Mouse (Mus musculus) T-helper 1 cell (primary cell): ENCODE data around the gene Cacna1i.

Source experiments
- in situ Hi-C: fragments of 300-600 bp; cut with MboI, MseI; formaldehyde crosslinking; loops from one replicate; pipeline ENCODE4 v1.15.1; 2025; ENCODE audit warnings: high pct_unique_total_duplicates

The Cacna1i gene

GRCm38 (mm10) chr15:80401387-80401898, 114.4 kb downstream of the Cacna1i start:
- in situ Hi-C loops = no loop called here

DNA sequence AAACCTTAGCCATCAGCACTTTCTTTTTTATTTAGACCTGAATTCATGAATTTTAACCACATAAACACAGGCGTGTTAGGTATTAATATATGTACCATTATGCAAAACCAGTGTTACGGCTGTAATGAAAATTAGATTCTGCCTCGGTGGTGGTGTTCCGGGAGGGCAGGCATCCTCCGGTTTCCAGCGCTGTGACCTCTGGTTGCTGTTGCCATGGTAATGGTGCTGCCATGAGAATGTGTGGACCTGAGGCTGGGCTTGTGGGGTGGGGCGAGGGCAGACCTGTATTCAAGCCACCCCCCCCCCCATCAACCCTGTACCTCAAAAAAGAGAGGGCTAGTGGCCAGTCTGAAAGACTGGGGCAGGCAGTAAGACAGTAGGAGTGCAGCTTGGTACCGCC, 114.9 kb downstream of the Cacna1i start:
- in situ Hi-C loops = no loop called here

- in situ Hi-C loops = no loop called here
Measured at GRCm38 (mm10) chr15:80407873-80408272, 120.8 kb downstream of the Cacna1i start.

GRCm38 (mm10) chr15:80410661-80411060, 123.6 kb downstream of the Cacna1i start:
- in situ Hi-C loops = no loop called here

- in situ Hi-C loops = no loop called here
Measured at GRCm38 (mm10) chr15:80413070-80413469, 126.0 kb downstream of the Cacna1i start.

GRCm38 (mm10) chr15:80413988-80414721, 127.1 kb downstream of the Cacna1i start:
- in situ Hi-C loops = no loop called here

DNA sequence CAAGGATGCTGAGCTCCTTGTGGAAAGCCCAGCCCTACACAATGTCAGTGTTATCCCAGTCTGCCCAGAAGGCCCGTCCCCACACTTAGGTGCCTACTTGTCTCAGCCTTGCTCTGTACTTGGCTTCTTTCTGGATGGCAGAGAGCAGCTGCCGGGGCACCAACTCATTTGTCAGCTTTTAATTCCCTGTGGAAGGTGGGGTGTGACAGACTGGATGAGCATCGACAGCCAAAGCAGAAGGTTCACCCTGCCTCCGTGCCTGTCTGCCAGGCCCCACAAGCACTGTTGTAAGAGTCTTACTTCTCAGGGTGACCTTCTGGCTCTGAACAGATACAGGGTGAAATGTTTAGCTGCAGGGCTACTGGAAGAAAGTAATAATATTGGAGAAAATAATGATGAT, 128.1 kb downstream of the Cacna1i start:
- in situ Hi-C loops = loop anchor here (5.0 kb wide), 1 partner anchor 68 kb away; no protein-coding TSS in a partner anchor

- in situ Hi-C loops = loop anchor here (5.0 kb wide), 1 partner anchor 70 kb away; no protein-coding TSS in a partner anchor
Measured at GRCm38 (mm10) chr15:80417066-80417465, 130.0 kb downstream of the Cacna1i start.

GRCm38 (mm10) chr15:80418146-80418545, 131.1 kb downstream of the Cacna1i start:
- in situ Hi-C loops = loop anchor here (5.0 kb wide), 1 partner anchor 71 kb away; no protein-coding TSS in a partner anchor

DNA sequence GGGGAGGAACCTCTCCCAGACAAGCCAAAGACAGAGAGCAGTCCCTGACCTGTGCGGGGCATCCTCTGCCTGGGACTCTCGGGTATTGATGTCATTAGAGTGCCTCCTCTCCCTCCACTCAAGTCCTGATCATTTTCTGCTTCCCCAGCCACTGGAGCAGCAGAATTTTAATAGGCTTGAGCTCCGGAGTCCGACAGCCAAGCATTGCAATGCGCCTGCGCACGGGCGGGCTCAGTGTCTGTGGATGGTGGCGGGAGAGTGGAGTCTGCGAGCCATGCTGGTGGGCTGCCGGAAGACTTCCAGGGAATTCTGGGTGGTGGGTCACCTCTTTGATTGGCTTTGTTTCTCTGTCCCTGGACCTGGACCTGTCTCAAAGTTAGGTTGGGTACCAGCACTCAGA, 143.3 kb downstream of the Cacna1i start:
- in situ Hi-C loops = no loop called here

GRCm38 (mm10) chr15:80436961-80437360, 149.9 kb downstream of the Cacna1i start:
- in situ Hi-C loops = no loop called here

GRCm38 (mm10) chr15:80437996-80438395, 151.0 kb downstream of the Cacna1i start:
- in situ Hi-C loops = no loop called here

DNA sequence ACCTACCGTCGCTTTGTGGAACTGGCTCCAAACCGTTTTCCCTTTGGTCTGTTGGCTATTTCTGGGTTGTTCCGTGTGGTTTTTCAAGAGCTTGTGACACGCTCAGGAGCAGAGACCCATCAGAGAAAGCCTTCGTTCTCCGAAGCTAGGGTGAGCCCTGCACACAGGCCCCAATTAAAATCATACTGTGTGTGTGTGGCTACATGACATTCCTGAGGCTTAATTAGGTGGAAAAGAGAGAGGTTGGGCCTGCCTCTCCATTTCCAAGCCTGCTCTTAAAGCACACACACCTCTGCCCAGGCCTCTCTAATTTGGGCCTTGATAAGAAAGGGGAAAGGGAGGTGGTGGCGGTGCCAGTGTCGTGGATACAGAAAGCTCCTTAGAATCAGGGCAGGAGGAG, 151.4 kb downstream of the Cacna1i start:
- in situ Hi-C loops = no loop called here

GRCm38 (mm10) chr15:80440195-80440594, 153.2 kb downstream of the Cacna1i start:
- in situ Hi-C loops = no loop called here

DNA sequence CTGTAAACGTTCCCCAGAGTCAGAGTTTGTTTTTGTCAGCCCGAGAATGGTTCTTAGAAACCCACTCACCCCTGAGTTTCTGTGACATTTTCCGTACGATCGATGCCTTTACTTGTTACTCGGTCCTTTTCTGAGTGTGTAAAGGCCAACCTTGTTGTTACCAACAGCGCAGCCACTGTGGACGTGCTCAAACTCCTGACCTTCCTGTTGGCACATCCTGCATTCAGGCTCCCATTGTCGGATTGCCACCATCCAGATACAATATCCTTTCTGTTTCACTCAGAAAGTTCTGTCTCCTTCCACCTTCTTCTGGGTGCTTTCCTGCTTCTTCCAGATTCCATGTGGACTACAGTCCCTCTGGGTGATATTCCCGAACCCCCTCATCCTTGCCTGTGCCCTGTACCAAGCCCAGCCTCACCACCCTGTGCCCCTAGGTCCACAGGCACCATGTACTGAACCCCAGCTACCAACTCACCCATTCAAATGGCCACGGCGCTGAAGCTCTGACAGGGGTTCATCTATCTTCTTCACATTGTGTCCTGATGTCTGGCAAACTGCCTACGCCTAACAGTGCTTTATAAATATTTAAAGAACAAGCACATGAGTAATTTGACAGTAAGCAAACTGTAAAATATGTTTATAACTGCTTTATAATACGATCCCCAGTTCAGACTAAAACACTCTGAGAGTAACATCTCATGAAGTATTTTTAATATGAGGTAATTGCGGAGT, 159.1 kb downstream of the Cacna1i start:
- in situ Hi-C loops = no loop called here
